Mouse (Mus musculus) embryonic facial prominence, embryonic 15.5 days (tissue): ENCODE measurements around the gene Chst10. TPM values are rescaled to one million over a fixed set of nuclear protein-coding genes. Genes with fewer than 3 reads are reported as not detected.
A peak's percentile ranks its signal among the peaks of the same experiment; 100 is the strongest.

Experiments
- ATAC-seq: fragments of 200-750 bp; cut with Nextera tagmentation; 2 replicates; pipeline ENCODE4 v1.8.0; 2017; ENCODE audit warnings: low read depth, moderate TSS enrichment; ENCODE audit not compliant: insufficient number of reproducible peaks, low FRiP score, low TSS enrichment
- H3K27ac ChIP-seq: fragments of 300-500 bp; sonication (generic); replicated peaks from 2 replicates; pipeline ENCODE4 v1.5.1; 2015; ENCODE audit warnings: mild to moderate bottlenecking, inconsistent platforms
- H3K27me3 ChIP-seq: fragments of 300-500 bp; sonication (generic); 2 replicates; pipeline ENCODE4 v1.6.1; 2015; ENCODE audit warnings: inconsistent platforms
- H3K36me3 ChIP-seq: fragments of 300-500 bp; sonication (generic); 2 replicates; pipeline ENCODE4 v1.6.1; 2015; ENCODE audit warnings: mild to moderate bottlenecking, inconsistent platforms
- H3K4me1 ChIP-seq: fragments of 300-500 bp; sonication (generic); 2 replicates; pipeline ENCODE4 v1.6.1; 2015; ENCODE audit warnings: inconsistent platforms
- H3K4me2 ChIP-seq: fragments of 300-500 bp; sonication (generic); replicated peaks from 2 replicates; pipeline ENCODE4 v1.6.1; 2015; ENCODE audit warnings: mild to moderate bottlenecking, inconsistent platforms
- H3K4me3 ChIP-seq: fragments of 300-500 bp; sonication (generic); replicated peaks from 2 replicates; pipeline ENCODE4 v1.5.1; 2015; ENCODE audit warnings: mild to moderate bottlenecking, inconsistent platforms
- H3K9ac ChIP-seq: fragments of 300-500 bp; sonication (generic); 2 replicates; pipeline ENCODE4 v1.6.1; 2015; ENCODE audit warnings: inconsistent platforms
- H3K9me3 ChIP-seq: fragments of 300-500 bp; sonication (generic); replicated peaks from 2 replicates; pipeline ENCODE4 v1.6.1; 2016; ENCODE audit warnings: inconsistent platforms
- WGBS: fragments of 180-500 bp; shearing (Covaris S2); methylation state at CpG from one replicate; pipeline ENCODE4 v1.1.7; 2015; 5-methylcytosine and 5-hydroxymethylcytosine counted together
- polyA plus RNA-seq: library from polyadenylated mRNA; unstranded; fragments of >200 nt; fragmentation: Nextera tagmentation; extraction: Ambion mirVana; gene quantifications from 2 replicates; pipeline ENCODE4 v1.2.1, GENCODE M21; 2015

Chst10 gene
- 7.5 and 9.4 TPM in 2 replicates for polyA plus RNA-seq

- Histone ChIP-seq H3K9me3 (no peaks in the 10 kb centered on the region), H3K4me3 (peak within 1 kb of the TSS; percentile 70), H3K27me3 (0 out of 2 replicates have a peak, but pooled peaks cover 3% of the 10 kb centered on the region), H3K27ac (peak within 1 kb of the TSS; percentile 72), H3K36me3 (no peaks in the 10 kb centered on the region), H3K9ac (peak within 1 kb of the TSS; percentile 44), H3K4me1 (peaks cover 7% of the 10 kb centered on the region; the same call in 1 of the 2 replicates), H3K4me2 (peak within 1 kb of the TSS; percentile 82)
- under 1% methylated on average over 67 of the region's 67 CpGs for WGBS
- peak; percentile 87 for ATAC-seq
These were observed at the start of gene Chst10 for GRCm38 (mm10) chr1:38897431-38898248. TSS of gene Chst10 (minus strand) at chr1:38898161.

GRCm38 (mm10) chr1:38939608-38940007 lies 41.6 kb upstream of the Chst10 start:
- Histone ChIP-seq H3K27ac (no peak overlapping the region), H3K27me3 (0 out of 2 replicates have a peak, but pooled peaks cover 3% of the 10 kb centered on the region), H3K9ac (no peak overlapping the region), H3K36me3 (no peaks in the 10 kb centered on the region), H3K9me3 (no peaks in the 10 kb centered on the region), H3K4me1 (no peaks in the 10 kb centered on the region), H3K4me3 (no peak overlapping the region), H3K4me2 (no peak overlapping the region)
- 6% methylated on average over 5 of the region's 5 CpGs for WGBS
- no peak for ATAC-seq

- WGBS = 83% methylated on average over 6 of the region's 6 CpGs
- Histone ChIP-seq H3K9ac (no peak within 1 kb of the TSS), H3K4me1 (no peaks in the 10 kb centered on the region), H3K27me3 (0 out of 2 replicates have a peak, but pooled peaks cover 3% of the 10 kb centered on the region), H3K4me2 (no peak within 1 kb of the TSS), H3K4me3 (no peak within 1 kb of the TSS), H3K9me3 (no peaks in the 10 kb centered on the region), H3K36me3 (no peaks in the 10 kb centered on the region), H3K27ac (no peak within 1 kb of the TSS)
- no peak for ATAC-seq
These were observed 40.9 kb upstream of the Chst10 start, which contains the start of gene Nms for GRCm38 (mm10) chr1:38938849-38939248. TSS of gene Nms (plus strand) at chr1:38939149.

GRCm38 (mm10) chr1:38936780-38937179 lies 38.8 kb upstream of the Chst10 start:
- Histone ChIP-seq H3K27me3 (no peaks in the 10 kb centered on the region), H3K36me3 (no peaks in the 10 kb centered on the region), H3K4me3 (no peak overlapping the region), H3K27ac (no peak overlapping the region), H3K4me1 (no peaks in the 10 kb centered on the region), H3K9ac (no peak overlapping the region), H3K4me2 (no peak overlapping the region), H3K9me3 (no peaks in the 10 kb centered on the region)
- ATAC-seq = no peak
- 27% methylated on average over 6 of the region's 6 CpGs for whole genome bisulfite sequencing

GRCm38 (mm10) chr1:38934668-38935067 lies 36.7 kb upstream of the Chst10 start:
- Histone ChIP-seq H3K9me3 (no peaks in the 10 kb centered on the region), H3K27ac (no peak overlapping the region), H3K27me3 (no peaks in the 10 kb centered on the region), H3K9ac (no peak overlapping the region), H3K4me3 (no peak overlapping the region), H3K4me1 (no peaks in the 10 kb centered on the region), H3K36me3 (no peaks in the 10 kb centered on the region), H3K4me2 (no peak overlapping the region)
- ATAC-seq = no peak
- 28% methylated on average over 5 of the region's 5 CpGs for WGBS

GRCm38 (mm10) chr1:38930767-38931166 lies 32.8 kb upstream of the Chst10 start:
- no peak for ATAC-seq
- Histone ChIP-seq H3K27me3 (no peaks in the 10 kb centered on the region), H3K4me3 (no peak overlapping the region), H3K27ac (no peak overlapping the region), H3K9ac (no peak overlapping the region), H3K36me3 (no peaks in the 10 kb centered on the region), H3K9me3 (no peaks in the 10 kb centered on the region), H3K4me1 (no peaks in the 10 kb centered on the region), H3K4me2 (no peak overlapping the region)
- WGBS = 63% methylated on average over 8 of the region's 8 CpGs

- Histone ChIP-seq H3K36me3 (no peaks in the 10 kb centered on the region), H3K9me3 (no peaks in the 10 kb centered on the region), H3K4me1 (no peaks in the 10 kb centered on the region), H3K27me3 (no peaks in the 10 kb centered on the region), H3K27ac (no peak overlapping the region), H3K4me2 (no peak overlapping the region), H3K9ac (no peak overlapping the region), H3K4me3 (no peak overlapping the region)
- ATAC-seq = no peak
- 65% methylated on average over 4 of the region's 4 CpGs for WGBS
These were observed 31.5 kb upstream of the Chst10 start for GRCm38 (mm10) chr1:38929468-38929867.

GRCm38 (mm10) chr1:38928996-38929395 lies 31.0 kb upstream of the Chst10 start:
- H3K9me3 ChIP-seq = no peaks in the 10 kb centered on the region
- no peaks in the 10 kb centered on the region for H3K36me3 ChIP-seq
- H3K9ac ChIP-seq = no peak overlapping the region
- H3K4me2 ChIP-seq = no peak overlapping the region
- 65% methylated on average over 4 of the region's 4 CpGs for WGBS
- no peaks in the 10 kb centered on the region for H3K4me1 ChIP-seq
- H3K4me3 ChIP-seq = no peak overlapping the region
- H3K27me3 ChIP-seq = no peaks in the 10 kb centered on the region
- no peak for ATAC-seq
- no peak overlapping the region for H3K27ac ChIP-seq

- H3K9me3 ChIP-seq = no peaks in the 10 kb centered on the region
- H3K4me2 ChIP-seq = no peak overlapping the region
- no peaks in the 10 kb centered on the region for H3K4me1 ChIP-seq
- H3K36me3 ChIP-seq = no peaks in the 10 kb centered on the region
- H3K27me3 ChIP-seq = no peaks in the 10 kb centered on the region
- no peak for ATAC-seq
- H3K4me3 ChIP-seq = no peak overlapping the region
- WGBS = 78% methylated on average over 2 of the region's 2 CpGs
- no peak overlapping the region for H3K27ac ChIP-seq
- no peak overlapping the region for H3K9ac ChIP-seq
These were observed 6.0 kb upstream of the Chst10 start for GRCm38 (mm10) chr1:38903985-38904384.

- no peak overlapping the region for H3K4me3 ChIP-seq
- no peak overlapping the region for H3K27ac ChIP-seq
- H3K9me3 ChIP-seq = no peaks in the 10 kb centered on the region
- H3K27me3 ChIP-seq = 0 out of 2 replicates have a peak, but pooled peaks cover 3% of the 10 kb centered on the region
- H3K4me2 ChIP-seq = no peak overlapping the region
- 52% methylated on average over 5 of the region's 5 CpGs for WGBS
- H3K4me1 ChIP-seq = peaks cover 1% of the 10 kb centered on the region; the same call in 1 of the 2 replicates
- H3K36me3 ChIP-seq = no peaks in the 10 kb centered on the region
- no peak overlapping the region for H3K9ac ChIP-seq
- no peak for ATAC-seq
These were observed 4.6 kb upstream of the Chst10 start for GRCm38 (mm10) chr1:38902571-38902970.

- Histone ChIP-seq H3K27me3 (0 out of 2 replicates have a peak, but pooled peaks cover 3% of the 10 kb centered on the region), H3K9me3 (no peaks in the 10 kb centered on the region), H3K4me1 (peaks cover 15% of the 10 kb centered on the region), H3K4me3 (no peak overlapping the region), H3K9ac (no peak overlapping the region), H3K27ac (no peak overlapping the region), H3K4me2 (no peak overlapping the region), H3K36me3 (no peaks in the 10 kb centered on the region)
- 87% methylated on average over 5 of the region's 5 CpGs for WGBS
- no peak for ATAC-seq
These were observed 4.9 kb downstream of the Chst10 start for GRCm38 (mm10) chr1:38893081-38893480.
